Mouse (Mus musculus): Measurements from ENCODE around the gene Cck. TPM values are rescaled to one million over a fixed set of nuclear protein-coding genes. Genes with fewer than 3 reads are reported as not detected.

Gene Cck
- polyA plus RNA-seq, 1 experiment from 2014 or later, result 4.3 TPM

DNA sequence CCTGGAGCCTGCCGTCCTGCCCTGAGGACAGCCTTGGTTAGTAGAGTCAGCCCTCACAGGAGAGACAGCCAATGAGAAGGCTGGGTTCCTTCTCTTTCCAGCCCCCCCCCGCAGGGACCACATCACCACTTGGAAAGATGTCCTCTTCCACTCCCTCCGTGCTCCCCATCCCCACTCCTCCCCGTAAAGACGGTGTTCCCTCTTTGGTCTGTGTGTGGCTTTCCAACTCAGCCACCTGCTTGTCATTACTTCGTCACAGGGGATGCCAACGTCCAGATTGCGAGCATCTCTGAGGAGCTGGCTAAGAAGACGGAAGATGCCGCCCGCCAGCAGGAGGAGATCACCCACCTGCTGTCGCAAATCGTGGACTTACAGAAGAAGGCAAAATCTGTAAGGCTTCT lies 49.1 kb downstream of the Cck start:
- WGBS, result 93% methylated on average over 13 of the region's 13 CpGs
- peaks cover 41% of the 10 kb centered on the region for H3K36me3 ChIP-seq (ENCODE audit: control insufficient read depth, insufficient read depth, low read length)
- H3K4me3 ChIP-seq (ENCODE audit: low read length), result no peak overlapping the region
- no peak overlapping the region for H3K9ac ChIP-seq (ENCODE audit: low read depth, low read length)
- no peak for ATAC-seq (ENCODE audit: low FRiP score, low TSS enrichment)
- H3K4me2 ChIP-seq (replicated peaks; ENCODE audit: low read depth, low read length), result no peak overlapping the region
- no peak overlapping the region for H3K27ac ChIP-seq (ENCODE audit: low read depth, low read length)
- H3K27me3 ChIP-seq (ENCODE audit: control insufficient read depth, insufficient read depth, low read length), result no peaks in the 10 kb centered on the region
- no peaks in the 10 kb centered on the region for H3K9me3 ChIP-seq (ENCODE audit: control insufficient read depth, low read length)
- H3K4me1 ChIP-seq (ENCODE audit: control insufficient read depth, insufficient read depth, low read length), result no peaks in the 10 kb centered on the region

DNA sequence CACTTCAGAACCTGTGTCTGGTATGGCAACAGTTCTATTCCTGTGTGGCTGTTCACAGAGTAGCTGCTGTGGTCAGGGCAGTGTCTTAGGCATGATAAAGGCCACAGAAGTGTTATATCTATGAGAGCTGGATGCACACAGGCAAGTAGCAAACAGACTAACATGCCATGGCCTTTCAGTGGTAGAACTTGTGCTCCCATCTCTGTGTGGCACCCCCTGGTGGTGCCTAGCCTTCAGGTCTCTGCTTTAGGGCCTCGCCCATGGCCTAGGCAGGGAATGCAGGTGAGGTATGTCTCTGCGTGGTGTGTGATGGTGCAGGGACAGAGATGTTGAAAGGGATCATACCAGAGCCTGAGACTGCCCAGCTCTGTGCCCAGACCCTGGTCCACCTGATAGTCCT lies 50.1 kb downstream of the Cck start:
- H3K27me3 ChIP-seq (ENCODE audit: control insufficient read depth, insufficient read depth, low read length), result no peaks in the 10 kb centered on the region
- no peak for ATAC-seq (ENCODE audit: low FRiP score, low TSS enrichment)
- H3K9ac ChIP-seq (ENCODE audit: low read depth, low read length), result no peak overlapping the region
- H3K4me3 ChIP-seq (ENCODE audit: low read length), result no peak overlapping the region
- H3K9me3 ChIP-seq (ENCODE audit: control insufficient read depth, low read length), result no peaks in the 10 kb centered on the region
- 88% methylated on average over 2 of the region's 2 CpGs for WGBS
- peaks cover 39% of the 10 kb centered on the region for H3K36me3 ChIP-seq (ENCODE audit: control insufficient read depth, insufficient read depth, low read length)
- no peaks in the 10 kb centered on the region for H3K4me1 ChIP-seq (ENCODE audit: control insufficient read depth, insufficient read depth, low read length)
- no peak overlapping the region for H3K4me2 ChIP-seq (replicated peaks; ENCODE audit: low read depth, low read length)
- no peak overlapping the region for H3K27ac ChIP-seq (ENCODE audit: low read depth, low read length)

GRCm38 (mm10) chr9:121444367-121444707 lies 51.2 kb downstream of the Cck start:
- ATAC-seq (ENCODE audit: low FRiP score, low TSS enrichment), result no peak
- no peaks in the 10 kb centered on the region for H3K9me3 ChIP-seq (ENCODE audit: control insufficient read depth, low read length)
- H3K9ac ChIP-seq (ENCODE audit: low read depth, low read length), result no peak overlapping the region
- no peaks in the 10 kb centered on the region for H3K4me1 ChIP-seq (ENCODE audit: control insufficient read depth, insufficient read depth, low read length)
- H3K4me3 ChIP-seq (ENCODE audit: low read length), result no peak overlapping the region
- H3K27ac ChIP-seq (ENCODE audit: low read depth, low read length), result no peak overlapping the region
- WGBS, result 83% methylated on average over 3 of the region's 3 CpGs
- no peaks in the 10 kb centered on the region for H3K27me3 ChIP-seq (ENCODE audit: control insufficient read depth, insufficient read depth, low read length)
- no peak overlapping the region for H3K4me2 ChIP-seq (replicated peaks; ENCODE audit: low read depth, low read length)
- H3K36me3 ChIP-seq (ENCODE audit: control insufficient read depth, insufficient read depth, low read length), result peaks cover 34% of the 10 kb centered on the region

DNA sequence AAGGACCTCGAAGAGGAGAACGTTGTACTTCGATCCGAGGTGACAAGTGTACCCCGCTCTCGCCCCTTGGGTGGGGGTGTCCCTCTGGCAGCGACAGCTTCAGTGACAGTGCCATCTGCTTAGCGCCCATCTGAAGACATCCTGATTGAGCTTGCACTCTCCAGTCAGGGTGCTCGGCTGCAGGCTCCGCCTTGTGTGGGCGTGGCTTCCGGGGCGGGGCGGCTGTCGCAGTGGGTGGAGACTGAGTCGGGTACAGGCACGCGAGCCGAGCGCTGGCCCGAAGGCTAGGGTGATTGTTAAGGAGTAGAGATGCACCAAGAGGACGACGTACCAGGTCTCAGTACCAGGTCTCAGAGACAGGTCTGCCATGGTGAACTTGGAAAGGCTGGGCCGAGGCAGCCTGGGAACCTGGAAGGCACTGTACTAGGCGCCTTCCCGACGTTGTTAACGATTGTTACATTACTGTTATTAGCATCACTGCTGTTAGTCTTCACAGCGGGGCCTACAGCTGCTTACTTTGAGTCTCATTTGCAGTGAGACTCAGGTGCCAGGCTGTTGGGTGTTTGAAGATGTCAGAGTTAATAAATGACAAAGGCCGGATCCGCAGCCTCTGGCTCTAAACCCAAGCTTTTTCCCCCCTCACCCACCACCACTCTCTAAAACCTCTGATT lies 51.7 kb downstream of the Cck start:
- H3K4me1 ChIP-seq (ENCODE audit: control insufficient read depth, insufficient read depth, low read length), result no peaks in the 10 kb centered on the region
- no peak overlapping the region for H3K4me3 ChIP-seq (ENCODE audit: low read length)
- no peaks in the 10 kb centered on the region for H3K27me3 ChIP-seq (ENCODE audit: control insufficient read depth, insufficient read depth, low read length)
- no peak overlapping the region for H3K4me2 ChIP-seq (replicated peaks; ENCODE audit: low read depth, low read length)
- ATAC-seq (ENCODE audit: low FRiP score, low TSS enrichment), result no peak
- peaks cover 29% of the 10 kb centered on the region for H3K36me3 ChIP-seq (ENCODE audit: control insufficient read depth, insufficient read depth, low read length)
- no peaks in the 10 kb centered on the region for H3K9me3 ChIP-seq (ENCODE audit: control insufficient read depth, low read length)
- no peak overlapping the region for H3K27ac ChIP-seq (ENCODE audit: low read depth, low read length)
- no peak overlapping the region for H3K9ac ChIP-seq (ENCODE audit: low read depth, low read length)
- WGBS, result 75% methylated on average over 31 of the region's 31 CpGs

DNA sequence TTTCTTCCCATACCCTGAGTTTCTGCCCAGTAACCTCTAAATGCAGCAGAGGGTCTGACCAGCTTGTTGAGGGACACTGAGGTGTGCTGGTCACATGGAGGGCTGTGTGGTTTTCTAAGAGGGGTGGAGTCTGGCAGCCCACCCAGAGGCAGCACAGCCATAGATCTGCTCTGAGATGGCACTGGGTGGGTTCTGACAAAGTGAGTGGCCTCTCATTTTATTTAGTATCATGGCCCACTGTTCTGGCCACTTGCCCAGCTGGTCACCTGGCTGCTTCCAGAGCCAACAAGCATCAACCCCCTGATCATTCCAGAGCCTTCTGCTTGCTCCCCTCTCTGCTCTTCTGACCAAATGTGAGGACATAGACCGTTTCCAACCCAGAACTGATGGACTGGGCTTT lies 53.3 kb downstream of the Cck start:
- H3K9ac ChIP-seq (ENCODE audit: low read depth, low read length), result no peak overlapping the region
- no peak for ATAC-seq (ENCODE audit: low FRiP score, low TSS enrichment)
- no peaks in the 10 kb centered on the region for H3K4me1 ChIP-seq (ENCODE audit: control insufficient read depth, insufficient read depth, low read length)

More for the DNA sequence above, 53.3 kb downstream of the Cck start:
- no peaks in the 10 kb centered on the region for H3K27me3 ChIP-seq (ENCODE audit: control insufficient read depth, insufficient read depth, low read length)
- peaks cover 16% of the 10 kb centered on the region; the same call in 1 of the 2 replicates for H3K36me3 ChIP-seq (ENCODE audit: control insufficient read depth, insufficient read depth, low read length)
- H3K4me2 ChIP-seq (replicated peaks; ENCODE audit: low read depth, low read length), result no peak overlapping the region
- H3K9me3 ChIP-seq (ENCODE audit: control insufficient read depth, low read length), result no peaks in the 10 kb centered on the region
- WGBS, result 83% methylated on average over 1 of the region's 1 CpGs
- no peak overlapping the region for H3K4me3 ChIP-seq (ENCODE audit: low read length)
- no peak overlapping the region for H3K27ac ChIP-seq (ENCODE audit: low read depth, low read length)

Other genes with a start within 250 kb of the Cck start
- 124 and 166 TPM in 2 replicates for gene Ulk4, start 218.5 kb downstream of the Cck start, polyA plus RNA-seq (2014; fragmentation: Nextera tagmentation; extraction: Ambion mirVana)
- gene Trak1, start 198.2 kb downstream of the Cck start, polyA plus RNA-seq (2014; fragmentation: Nextera tagmentation; extraction: Ambion mirVana), result 10.8 and 15.4 TPM in 2 replicates
- 0.53 TPM in 1 of 2 replicates, not detected in the other for gene Lyzl4, start 146.4 kb upstream of the Cck start, polyA plus RNA-seq (2014; fragmentation: Nextera tagmentation; extraction: Ambion mirVana)
- 0.47 TPM in 1 of 2 replicates, not detected in the other for gene Vipr1, start 147.0 kb upstream of the Cck start, polyA plus RNA-seq (2014; fragmentation: Nextera tagmentation; extraction: Ambion mirVana)
- gene Sec22c, start 209.8 kb upstream of the Cck start, polyA plus RNA-seq (2014; fragmentation: Nextera tagmentation; extraction: Ambion mirVana), result 5.8 and 12.0 TPM in 2 replicates
- 111 and 152 TPM in 2 replicates for gene Ss18l2, start 214.6 kb upstream of the Cck start, polyA plus RNA-seq (2014; fragmentation: Nextera tagmentation; extraction: Ambion mirVana)
- gene Nktr, start 223.5 kb upstream of the Cck start, polyA plus RNA-seq (2014; fragmentation: Nextera tagmentation; extraction: Ambion mirVana), result 59.6 and 83.7 TPM in 2 replicates